Mouse (Mus musculus) gastrocnemius, adult 18-20 months (tissue): ENCODE results near the gene Hnrnpab. TPM values are rescaled to one million over a fixed set of nuclear protein-coding genes. Genes with fewer than 3 reads are reported as not detected.

Experiments used
- DNase-seq: peaks from one replicate; pipeline ENCODE4 v3.0.0; 2021; ENCODE audit warnings: low spot score
- long read RNA-seq, 2 experiments: library from polyadenylated mRNA; stranded (forward); transcript quantifications; one replicate each; pipeline ENCODE4 v2.0.0; 2021
- total RNA-seq, 2 experiments: library from RNA; stranded (reverse); gene quantifications; 2 replicates each; pipeline ENCODE4 v1.2.3; 2021

The Hnrnpab gene
- 100 to 1,000 TPM; 103 to 109 TPM for total RNA-seq
- long read RNA-seq, experiment 1, transcript Hnrnpab-203 (8 exons, 1,437 nt): minor isoform, 16 of 81 reads
- long read RNA-seq, experiment 1, transcript Hnrnpab-201 (7 exons, 2,370 nt): major isoform, 47 of 81 reads
- long read RNA-seq, experiment 1, partial matches to known transcripts: 12 of 81 reads
- long read RNA-seq, experiment 1, other reads (novel, unspliced or antisense): 6 of 81 reads
- long read RNA-seq, experiment 2, transcript Hnrnpab-203 (8 exons, 1,437 nt): minor isoform, 17 of 86 reads
- long read RNA-seq, experiment 2, transcript Hnrnpab-201 (7 exons, 2,370 nt): major isoform, 53 of 86 reads
- long read RNA-seq, experiment 2, partial matches to known transcripts: 6 of 86 reads
- long read RNA-seq, experiment 2, other reads (novel, unspliced or antisense): 10 of 86 reads

DNA sequence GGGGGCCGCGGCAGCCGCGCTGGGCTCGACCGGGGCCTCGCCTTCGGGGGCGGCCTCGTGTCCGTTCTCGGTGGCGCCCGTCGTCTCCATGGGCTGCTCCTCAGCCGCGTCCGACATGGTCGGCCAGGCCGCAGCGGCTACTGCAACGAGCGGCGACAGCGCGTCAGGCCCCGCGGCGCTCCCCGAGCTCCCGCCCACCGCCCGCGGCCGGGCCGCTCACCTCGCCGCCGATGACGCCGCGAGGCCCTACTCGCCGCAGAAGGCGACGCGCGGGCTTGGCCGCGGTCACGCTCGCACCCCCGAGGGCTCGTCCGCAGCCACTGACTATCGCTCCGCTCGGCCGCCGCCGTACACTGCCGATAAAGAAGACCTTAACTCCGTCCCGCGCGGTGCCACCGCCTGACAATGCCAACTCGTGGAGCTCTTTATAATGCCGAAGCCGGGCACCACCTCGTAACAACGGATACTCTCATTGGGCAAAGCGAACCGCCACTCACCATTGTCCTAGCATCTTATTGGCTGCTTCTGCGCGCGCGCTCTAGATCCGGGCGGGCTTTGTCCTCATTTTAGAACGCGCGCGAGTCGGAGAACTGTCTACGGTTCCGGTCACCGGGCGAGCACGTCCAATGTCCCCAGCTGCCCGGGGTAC lies at the start of gene Hnrnpab:
Hnrnpab (minus strand) TSS at position 401 of the 649 bp plus-strand sequence.
- peak; percentile 98 for DNase-seq

DNA sequence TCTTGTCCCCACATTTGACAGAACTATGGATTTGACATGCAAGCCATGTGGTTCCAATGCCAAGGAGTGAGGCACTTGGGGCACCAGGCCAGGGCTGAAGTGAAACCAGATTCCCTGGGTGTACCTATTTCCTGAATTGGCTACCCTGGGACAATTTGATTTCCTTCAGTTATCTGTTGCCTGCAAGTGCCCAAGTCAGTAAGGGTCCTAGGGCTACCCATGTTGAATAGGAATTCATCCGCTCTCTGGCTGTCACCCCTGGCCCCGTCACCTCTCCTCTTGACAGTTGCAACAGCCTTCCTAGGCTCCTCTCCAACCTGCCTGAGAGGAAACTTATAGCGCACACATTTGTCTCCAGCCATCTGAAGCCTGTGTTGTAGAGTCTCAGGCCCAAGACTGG lies 48.2 kb upstream of the Hnrnpab start:
- DNase-seq: no peak

DNA sequence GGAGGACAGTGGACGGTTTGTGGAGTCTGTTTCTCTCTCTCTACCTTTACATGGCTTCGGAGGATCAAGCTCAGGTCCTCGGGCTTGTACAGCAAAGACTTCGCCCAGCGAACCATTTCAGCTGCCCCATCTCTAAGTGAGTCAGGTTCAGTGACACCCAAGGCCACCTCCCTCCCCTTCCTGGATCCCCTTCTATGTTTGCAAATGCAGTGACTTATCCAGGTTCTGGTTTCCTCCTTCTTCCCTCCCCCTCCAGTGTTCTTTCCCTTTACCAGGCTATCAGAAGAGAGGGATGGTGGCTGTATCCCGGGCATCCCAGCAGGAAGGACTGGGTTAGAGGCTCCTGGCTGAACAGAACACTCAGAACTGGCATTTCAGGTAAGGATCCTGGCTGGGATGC lies 47.1 kb upstream of the Hnrnpab start:
- DNase-seq: no peak

DNA sequence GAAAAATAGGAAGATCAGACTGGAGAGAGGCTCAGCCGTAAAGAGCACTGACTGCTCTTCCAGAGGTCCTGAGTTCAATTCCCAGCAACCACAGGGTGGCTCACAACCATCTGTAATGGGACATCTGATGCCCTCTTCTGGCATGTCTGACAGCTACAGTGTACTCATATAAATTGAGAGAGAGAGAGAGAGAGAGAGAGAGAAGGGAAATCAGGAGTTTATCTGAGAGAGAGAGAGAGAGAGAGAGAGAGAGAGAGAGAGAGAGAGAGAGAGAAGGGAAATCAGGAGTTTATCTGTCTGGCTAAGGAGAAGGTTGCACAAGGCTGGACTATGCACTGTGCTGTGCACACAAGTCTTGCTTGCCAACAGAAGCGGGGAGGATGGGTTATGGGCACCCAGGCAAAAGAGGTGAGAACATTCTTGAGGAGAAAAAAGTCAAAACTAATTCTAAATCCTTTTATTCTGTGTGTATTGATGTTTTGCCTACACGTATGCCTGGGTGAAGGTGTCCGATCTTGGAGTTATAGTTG lies 46.3 kb upstream of the Hnrnpab start:
- no peak for DNase-seq

DNA sequence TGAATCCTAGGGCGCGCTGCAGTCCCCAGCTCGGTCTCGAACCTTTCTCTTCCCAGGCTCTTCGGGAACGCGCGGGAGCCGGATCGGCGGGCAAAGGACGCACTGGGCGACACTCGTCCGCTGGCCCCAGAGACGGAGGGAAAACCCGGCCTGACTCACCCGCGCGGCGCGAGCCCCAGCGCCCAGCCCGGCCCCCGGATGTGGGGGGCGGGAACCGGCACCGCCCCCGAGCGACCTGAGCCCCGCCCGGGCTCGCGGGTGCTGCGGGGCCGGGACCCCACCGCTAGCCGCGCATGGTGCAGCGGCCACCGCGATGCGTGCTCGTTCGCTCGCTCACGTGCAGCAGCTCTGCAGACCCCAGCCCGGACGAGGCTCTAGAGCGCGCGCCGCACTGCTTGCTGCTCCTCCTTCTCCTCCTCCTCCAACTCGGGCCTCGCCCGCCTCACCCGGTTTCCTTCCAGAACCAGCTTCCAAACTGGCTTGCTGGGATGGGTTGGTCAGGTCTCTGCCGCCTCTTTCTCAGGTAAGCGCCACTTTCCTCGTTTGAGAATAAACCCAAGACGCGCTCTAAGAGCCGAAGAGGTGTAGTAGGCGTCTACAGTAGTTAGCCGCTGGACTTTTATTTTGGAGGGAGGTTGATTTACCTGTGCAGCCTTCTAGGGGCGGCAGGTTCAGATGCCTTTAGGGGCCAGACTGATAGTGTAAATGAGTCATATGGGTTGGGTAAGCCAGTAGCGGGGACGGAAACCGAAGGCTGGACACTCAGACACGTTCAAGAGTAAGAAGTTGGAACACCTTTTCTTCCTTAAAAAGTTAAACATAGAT lies 44.3 kb upstream of the Hnrnpab start, which contains the start of the genes N4bp3 and D930048N14Rik:
N4bp3 (minus strand) TSS at position 152 of the 825 bp plus-strand sequence.
D930048N14Rik (plus strand) TSS at position 264 of the 825 bp plus-strand sequence.
- peak; percentile 51 for DNase-seq

DNA sequence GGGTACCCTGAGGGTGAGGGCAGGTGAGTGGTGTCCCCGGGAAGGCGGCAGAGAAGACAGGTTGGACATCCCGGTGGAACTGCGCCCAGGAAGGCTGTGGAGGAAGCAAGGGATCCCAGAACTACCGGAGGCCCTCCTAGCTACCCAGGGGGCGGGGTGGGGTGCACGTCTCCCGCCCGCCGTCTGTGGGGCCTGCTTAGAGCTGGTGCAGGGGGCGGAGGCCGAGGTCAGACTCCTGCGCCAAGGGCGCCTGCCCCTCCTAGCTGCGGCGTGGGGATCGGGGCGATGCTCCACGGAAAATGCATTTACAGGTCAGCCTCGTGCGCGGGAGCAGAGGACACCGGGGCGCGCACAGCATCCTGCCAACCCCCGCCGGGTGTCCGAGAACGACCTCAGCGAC lies 43.6 kb upstream of the Hnrnpab start:
- DNase-seq: no peak

DNA sequence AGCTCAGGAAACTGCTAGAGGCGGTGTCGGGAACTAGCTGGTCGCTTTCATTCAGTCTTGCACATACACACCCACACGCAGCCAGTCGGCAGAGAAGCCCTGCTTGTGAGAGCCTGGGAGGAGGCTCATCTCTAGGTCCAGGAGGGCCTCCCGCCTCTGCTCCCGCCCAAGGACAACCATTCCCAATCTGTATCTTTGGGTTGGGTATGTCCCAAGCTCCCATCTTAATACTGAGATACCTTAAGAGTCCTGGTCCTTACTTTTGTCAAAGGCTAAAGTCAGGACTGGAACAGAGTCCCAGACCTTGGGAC lies 43.2 kb upstream of the Hnrnpab start:
- no peak for DNase-seq

DNA sequence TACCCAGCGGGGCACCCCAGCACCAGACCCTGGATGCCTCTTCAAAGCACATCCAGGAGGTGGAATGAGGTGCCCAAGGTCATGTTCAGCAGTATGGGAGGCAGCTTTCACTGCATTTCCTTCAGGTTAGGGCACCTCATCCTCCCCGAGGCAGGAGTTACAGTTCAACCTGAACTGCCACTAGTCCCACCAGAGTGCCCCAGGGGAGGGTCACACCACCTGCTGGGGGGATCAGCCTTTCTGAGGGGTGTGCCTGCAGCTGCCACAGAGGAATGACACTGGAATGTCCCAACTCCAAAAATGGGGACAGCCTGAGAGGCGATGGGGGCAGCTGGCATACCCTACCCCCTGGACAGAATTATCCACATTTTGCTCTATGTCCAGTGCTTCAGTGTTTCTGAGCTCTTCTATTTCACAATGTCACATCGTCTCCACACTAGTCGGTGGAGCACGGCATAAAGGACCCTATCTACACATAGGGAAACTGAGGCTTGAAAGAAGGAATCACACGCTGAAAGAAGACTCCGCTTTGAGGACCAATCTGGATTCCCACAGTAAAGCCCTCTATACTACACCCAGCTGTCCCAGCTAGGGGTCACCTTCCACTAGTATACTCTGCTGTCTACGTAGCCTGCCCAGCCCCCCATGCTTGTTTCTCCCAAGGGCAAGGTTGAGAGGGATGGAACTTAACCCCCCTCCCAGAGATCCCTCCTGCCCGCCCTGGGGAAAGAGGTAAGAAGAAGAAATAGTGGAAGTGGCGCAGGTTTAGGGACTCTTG lies 42.7 kb upstream of the Hnrnpab start:
- no peak for DNase-seq

DNA sequence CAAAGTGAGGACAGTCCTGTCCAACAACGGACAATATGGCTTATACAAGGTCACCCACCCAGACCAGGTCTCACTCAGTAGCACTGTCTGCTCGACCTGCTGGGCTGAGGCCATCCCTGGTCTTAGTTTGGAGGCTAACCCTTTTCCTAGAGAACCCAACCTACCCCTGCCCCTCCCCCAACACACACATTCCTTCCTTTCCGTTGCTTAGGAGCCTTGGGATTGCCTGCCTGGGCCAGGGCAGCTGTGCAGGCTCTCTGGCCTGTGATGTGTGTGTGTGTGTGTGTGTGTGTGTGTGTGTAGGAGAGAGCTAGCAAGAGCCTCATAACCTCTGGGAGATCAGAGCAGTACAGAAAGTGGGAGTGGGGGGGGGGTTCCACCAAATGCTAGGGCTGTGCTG lies 41.9 kb upstream of the Hnrnpab start:
- DNase-seq: no peak

DNA sequence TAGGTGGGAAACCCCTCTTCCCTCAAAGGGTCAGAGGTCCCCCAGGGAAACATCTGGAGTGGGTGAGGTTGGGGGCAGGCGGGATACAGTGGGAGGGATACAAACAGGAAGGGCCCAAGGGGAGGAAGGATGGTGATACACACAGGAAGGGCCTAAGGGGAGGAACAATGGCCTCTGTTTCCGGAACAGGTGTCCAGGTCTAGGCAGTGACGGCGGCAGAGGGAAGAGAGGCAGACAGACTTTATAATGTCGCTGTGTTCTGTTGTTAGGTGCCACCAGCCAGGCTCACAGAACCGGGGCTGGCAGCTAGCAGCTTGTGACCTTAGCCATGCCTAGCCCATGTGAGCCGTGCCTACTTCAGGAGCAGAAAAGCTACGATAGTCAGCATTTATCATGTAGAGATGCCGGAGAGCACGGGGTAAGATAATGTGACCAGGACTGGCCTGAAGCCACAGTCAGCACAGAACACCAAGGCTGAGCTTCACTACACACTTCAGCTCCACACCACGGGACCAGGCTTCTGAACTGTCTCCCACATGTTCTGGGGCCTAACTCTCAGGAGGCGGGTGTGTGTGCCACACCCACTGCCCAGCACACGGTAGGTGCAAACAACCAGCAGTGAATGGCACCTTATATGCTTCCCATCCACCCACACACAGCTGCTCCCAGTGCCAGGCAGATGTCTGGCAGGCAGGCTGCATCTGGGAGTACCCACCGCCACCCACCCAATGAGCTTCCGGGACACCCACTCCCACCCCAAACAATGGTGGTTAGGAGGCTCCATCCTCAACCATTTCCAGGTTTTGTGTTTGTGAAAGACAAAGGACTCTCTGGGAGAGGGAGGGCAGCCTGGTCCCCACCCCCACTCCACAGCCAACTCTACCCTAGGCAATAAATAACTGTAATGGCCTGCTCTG lies 40.4 kb upstream of the Hnrnpab start:
- no peak for DNase-seq

DNA sequence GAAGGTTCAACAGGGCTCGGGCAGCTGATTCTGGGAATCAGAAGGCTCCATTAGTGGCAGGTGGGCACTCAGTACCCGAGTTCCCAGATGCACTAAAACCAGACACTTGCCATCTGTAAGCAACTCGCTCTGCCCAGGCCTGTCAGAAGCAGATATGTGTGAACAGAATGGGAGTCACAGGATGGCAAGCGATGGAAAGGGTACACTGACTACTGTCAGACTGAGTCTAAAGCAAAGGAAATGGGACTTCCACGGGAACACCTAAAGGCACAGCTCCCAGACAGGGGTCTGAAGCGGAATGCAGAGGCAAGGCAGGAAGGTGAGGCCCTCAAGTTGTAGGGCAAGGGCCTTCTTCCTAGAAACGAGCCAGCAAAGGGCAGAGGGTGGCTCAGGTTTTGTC lies 39.6 kb upstream of the Hnrnpab start:
- no peak for DNase-seq

DNA sequence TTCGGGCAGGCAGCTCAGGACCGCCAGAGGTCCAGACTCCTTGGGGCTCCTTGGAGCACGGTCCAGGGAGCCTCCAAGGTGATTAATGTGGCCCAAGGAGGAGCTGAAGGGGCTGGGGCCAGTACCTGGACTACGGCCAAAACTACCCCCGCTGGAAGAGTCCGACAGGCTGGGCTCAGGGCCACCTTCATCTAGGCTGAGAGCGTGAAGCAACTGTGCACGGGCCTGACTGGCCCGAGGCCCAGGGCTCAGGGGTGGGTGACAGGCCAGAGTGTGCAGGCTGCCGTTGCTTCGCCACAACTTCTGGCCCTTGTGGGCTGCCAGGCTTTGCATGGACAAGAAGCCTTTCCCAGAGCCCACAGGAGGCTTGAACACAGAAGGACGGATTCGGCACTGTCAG lies 38.6 kb upstream of the Hnrnpab start:
- DNase-seq: no peak

DNA sequence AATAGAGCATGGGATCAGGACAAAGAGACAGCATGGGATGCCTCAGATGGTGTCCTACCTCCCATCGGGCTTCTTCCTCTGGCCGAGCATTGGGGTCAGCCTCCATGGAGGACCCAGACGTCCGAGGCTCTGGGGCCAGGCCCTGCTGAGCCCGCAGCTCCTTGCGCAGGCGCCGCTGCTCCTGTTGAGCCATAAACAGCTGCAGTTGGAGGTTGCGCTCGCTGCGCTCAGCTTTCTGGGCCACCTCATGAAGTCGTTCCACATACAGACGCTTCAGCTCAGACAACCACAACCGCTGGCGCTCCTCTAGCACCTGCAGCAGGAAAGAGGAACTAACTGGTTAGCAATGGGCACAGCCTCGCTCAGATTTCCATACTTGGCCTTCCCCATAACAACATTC lies 37.6 kb upstream of the Hnrnpab start:
- no peak for DNase-seq

DNA sequence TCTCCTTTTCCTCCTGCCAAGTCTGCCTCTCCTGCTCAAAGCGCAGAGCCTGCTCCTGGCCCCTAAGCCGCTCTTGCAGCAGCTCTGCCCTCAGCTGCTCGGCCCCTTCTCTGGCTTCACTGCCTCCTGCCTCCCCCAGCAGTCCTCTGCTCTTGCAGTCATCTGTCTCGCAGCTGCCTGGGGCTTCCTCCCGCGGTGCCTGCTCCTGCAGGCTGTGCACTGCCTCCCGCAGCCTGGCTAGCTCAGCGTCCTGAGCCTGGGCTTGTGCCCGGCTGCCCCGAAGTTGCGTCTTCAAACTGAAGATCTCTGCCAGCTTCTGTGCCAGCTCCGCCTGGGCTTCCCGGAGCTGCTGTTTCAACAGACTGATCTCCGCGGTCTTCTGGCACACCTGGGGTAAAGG lies 37.1 kb upstream of the Hnrnpab start:
- DNase-seq: no peak

DNA sequence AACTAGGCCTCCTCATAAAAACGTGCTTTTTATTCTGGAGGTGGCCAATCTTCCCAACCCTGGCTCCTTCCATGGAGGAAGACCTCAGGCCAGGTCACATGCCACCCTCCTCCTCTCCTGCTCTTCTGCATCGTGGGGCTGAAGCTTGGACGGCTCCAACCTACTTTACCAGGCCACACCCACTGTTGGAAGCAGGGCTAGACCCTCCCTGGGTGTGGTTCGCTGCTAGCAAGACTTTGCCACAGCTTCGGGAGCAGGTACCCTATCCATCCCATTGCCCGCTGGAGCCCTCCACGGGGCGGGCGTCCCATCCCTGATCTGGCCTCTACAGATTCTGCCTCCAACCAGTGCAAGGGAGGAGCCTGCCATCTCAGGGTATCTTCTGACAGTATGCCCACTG lies 36.6 kb upstream of the Hnrnpab start:
- DNase-seq: no peak

DNA sequence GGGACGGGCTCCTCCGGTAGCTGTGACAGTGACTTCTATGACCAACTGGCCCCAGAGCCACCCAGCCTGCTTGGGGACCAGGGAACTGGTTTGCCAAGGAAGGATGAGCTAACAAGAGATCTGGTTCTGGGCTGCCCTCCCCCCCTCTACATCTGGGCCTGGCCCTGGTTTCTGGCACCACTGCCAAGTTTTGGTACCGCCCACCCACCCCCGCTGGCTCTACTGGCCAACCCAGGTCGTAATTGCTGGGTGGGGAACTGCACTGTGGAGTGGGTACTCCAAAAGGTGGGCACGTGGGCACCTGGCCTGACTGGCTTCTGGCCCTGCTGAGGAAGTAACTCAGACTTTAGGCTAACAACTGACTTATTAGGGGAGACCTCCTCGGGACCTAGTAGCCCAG lies 34.1 kb upstream of the Hnrnpab start:
- no peak for DNase-seq

DNA sequence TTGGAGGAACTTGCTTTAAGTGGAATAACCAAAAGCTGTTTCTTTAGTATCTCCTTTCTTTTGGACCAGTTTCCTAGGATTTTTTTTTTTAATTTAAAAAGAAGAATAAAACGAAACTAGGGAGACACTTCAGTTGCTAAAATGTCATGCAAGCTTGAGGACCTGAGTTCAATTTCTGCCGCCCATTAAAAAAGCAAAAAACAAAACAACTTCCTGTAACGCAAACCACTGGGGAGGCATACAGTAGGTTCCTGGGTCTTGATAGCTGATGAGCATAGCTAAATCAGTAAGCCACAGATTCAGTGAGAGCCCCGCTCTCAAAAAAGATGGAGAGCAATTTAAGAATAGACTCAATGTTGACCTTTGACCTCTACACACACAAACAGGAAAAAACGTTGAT lies 31.9 kb upstream of the Hnrnpab start:
- no peak for DNase-seq

DNA sequence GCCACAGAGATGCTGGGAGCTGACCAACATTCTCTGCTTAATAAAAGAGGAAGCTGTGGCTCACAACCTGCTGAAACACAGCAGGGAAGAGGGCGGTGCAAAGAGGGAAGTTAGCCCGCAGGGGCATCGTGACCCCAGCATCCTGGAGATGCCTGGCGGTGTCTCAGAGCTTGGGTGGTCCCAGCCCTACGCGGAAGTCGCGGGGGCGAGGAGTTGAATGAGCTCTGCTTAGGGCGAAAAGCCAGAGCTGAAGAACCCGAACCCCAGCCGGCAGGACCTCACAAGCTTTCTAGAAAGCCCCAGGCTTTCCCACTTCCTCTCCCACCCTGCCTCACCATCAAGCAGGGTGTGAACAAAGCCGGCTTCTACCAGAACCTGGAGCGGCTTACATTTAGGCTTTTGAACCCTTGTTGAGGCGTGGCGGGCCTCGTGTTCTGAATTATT lies 31.3 kb upstream of the Hnrnpab start:
- DNase-seq: no peak

DNA sequence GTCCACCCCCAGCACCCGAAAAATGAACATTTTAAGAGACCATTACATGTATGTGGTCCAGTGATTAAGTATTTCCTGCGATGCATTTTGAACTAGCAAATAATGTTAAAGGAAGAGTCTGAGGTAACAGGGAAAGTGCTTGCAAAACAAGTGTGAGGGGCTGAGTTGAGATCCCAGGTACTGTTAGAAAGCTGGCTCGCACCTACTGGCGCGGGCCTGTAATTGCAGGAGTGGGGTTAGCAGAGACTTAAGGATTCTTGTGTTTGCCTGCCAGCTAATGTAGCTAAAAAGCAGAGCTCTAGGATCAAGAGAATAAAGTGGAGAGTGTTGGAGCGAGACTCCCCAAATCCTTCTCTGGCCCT lies 29.7 kb upstream of the Hnrnpab start:
- DNase-seq: peak; percentile 52
